Mouse (Mus musculus) lung, postnatal 0 days (tissue): ENCODE measurements around the gene Omd.
"Not testable (repeated sequence)": the region's sequence is repeated elsewhere in the genome, so short reads cannot be mapped to it uniquely, and the experiment has no call there.

Experiments
- CTCF ChIP-seq: IDR thresholded peaks from 2 replicates; pipeline ENCODE4 v1.5.1; 2016; ENCODE audit warnings: antibody characterized with exemption, mild to moderate bottlenecking
- EP300 ChIP-seq: IDR thresholded peaks from 2 replicates; pipeline ENCODE4 v1.6.1; 2016; ENCODE audit warnings: antibody characterized with exemption, mild to moderate bottlenecking, control low read depth

DNA sequence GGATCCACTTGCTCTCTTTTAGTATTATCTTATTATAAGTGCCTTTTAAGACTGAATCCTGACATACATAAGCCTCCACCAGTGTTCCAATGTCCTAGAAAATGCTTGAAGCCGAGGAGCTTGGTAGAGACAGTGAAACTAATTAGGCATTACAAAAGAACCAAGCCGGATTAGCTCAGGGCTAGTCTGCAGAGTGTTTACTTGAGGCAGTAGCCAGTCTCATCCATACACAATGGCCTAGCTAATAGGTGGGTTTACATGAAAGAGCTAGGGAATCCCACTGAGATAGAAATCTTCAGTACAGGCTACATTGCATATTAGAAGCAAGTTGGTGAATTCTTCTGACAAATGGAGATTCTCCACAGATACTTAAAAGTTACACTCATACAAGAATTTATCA is 20.3 kb downstream of the Omd start:
- not testable (repeated sequence) for TF ChIP-seq CTCF, EP300
